8 mouse cellular contexts compared by ENCODE assay signal in the genomic region with DNA sequence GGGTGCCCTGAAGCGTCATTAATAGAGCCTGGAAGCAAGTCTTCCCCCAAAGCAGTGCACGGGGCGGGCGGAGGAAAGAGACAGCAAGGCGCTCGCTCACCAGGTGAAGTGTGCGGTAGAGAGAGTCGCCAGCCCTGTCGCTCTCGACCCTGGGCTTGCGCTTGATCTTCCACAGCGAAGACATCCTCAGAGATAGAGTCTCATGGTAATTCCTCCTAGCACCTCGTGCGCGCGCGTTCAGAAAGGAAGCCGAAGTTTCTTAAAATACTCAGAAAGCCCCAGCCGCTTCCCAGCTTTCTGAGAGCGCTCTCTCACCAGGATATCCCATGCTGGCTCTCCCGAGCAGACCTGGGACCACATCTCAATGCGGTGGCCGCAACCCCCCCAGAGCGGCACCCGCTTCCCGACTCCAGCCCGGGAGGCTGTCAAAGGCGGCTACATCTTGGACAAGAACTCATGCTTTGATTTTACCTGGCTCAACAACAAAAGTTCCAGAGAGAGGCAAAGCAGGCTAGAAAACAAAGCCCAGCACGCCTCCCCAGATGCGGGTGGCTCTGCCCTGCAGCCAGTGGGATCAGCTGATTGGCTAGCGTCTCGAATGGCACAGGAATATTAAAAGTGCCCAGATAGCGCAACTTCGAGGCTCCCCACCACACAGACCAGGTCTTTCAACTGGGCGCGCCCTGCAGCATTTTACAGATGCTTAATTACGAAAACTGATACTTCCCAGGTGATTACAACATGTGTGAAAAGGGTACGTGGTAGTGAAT.
DNase-seq lines count a peak whose midpoint lies in the region; ATAC-seq and TF ChIP-seq lines count a peak whose summit lies in the region.

No protein-coding gene starts in this region.

- H3K27me3 ChIP-seq in heart, embryonic 14.5 days (ENCODE audit: control insufficient read depth, insufficient read depth, low read length): no peaks in the 10 kb centered on the region
- 0 out of 2 replicates have a peak, but pooled peaks cover 3% of the 10 kb centered on the region for H3K27me3 ChIP-seq in limb, embryonic 15.5 days
- H3K27me3 ChIP-seq in stomach, embryonic 16.5 days (ENCODE audit: control insufficient read depth, insufficient read depth, low read length): no peaks in the 10 kb centered on the region

- peak; percentile 40; the same call in 1 of the 2 replicates for ATAC-seq in heart, embryonic 14.5 days (ENCODE audit: insufficient number of reproducible peaks, insufficient read depth, low FRiP score, low read depth)
- ATAC-seq in granulocyte monocyte progenitor cell, adult 5-6 weeks (replicated peaks; ENCODE audit: poor library complexity, severe bottlenecking): peak; percentile 16; the same call in 1 of the 2 replicates
- no peak for ATAC-seq in limb, embryonic 15.5 days (ENCODE audit: insufficient number of reproducible peaks, low FRiP score, low TSS enrichment, low read depth)
- no peak for ATAC-seq in stomach, embryonic 16.5 days (ENCODE audit: insufficient read depth, low FRiP score)

- peak overlapping the region; percentile 68 for H3K9ac ChIP-seq in heart, embryonic 14.5 days (ENCODE audit: low read length)
- 0 out of 2 replicates have a peak overlapping the region, but pooled peaks have one; percentile 17 for H3K9ac ChIP-seq in limb, embryonic 15.5 days
- H3K9ac ChIP-seq in stomach, embryonic 16.5 days (ENCODE audit: low read length): peak overlapping the region; percentile 52

- TF ChIP-seq POLR2A in brain, embryonic 14.5 days (IDR thresholded peaks at IDR 0.05; ENCODE audit: borderline replicate concordance, extremely low read depth, insufficient read depth, insufficient read length, poor library complexity, severe bottlenecking): no peak

- H3K36me3 ChIP-seq in heart, embryonic 14.5 days (ENCODE audit: control insufficient read depth, insufficient read depth, low read length): no peaks in the 10 kb centered on the region
- H3K36me3 ChIP-seq in limb, embryonic 15.5 days: 0 out of 2 replicates have a peak, but pooled peaks cover 13% of the 10 kb centered on the region
- H3K36me3 ChIP-seq in stomach, embryonic 16.5 days (ENCODE audit: control insufficient read depth, insufficient read depth, low read length): no peaks in the 10 kb centered on the region

- TF ChIP-seq CTCF in brain, embryonic 14.5 days (IDR thresholded peaks at IDR 0.05; ENCODE audit: borderline replicate concordance, extremely low read depth, insufficient read depth, insufficient read length): no peak

- peak overlapping the region; percentile 45 to 50 for H3K4me3 ChIP-seq in heart, embryonic 14.5 days (ENCODE audit: control insufficient read depth in 1 of 2, insufficient read depth in 1 of 2, low read depth in 1 of 2, low read length in 2 of 2)
- H3K4me3 ChIP-seq in limb, embryonic 15.5 days: peak overlapping the region; percentile 36
- H3K4me3 ChIP-seq in stomach, embryonic 16.5 days (replicated peaks; ENCODE audit: low read length): peak overlapping the region; percentile 38

- no peaks in the 10 kb centered on the region for H3K9me3 ChIP-seq in heart, embryonic 14.5 days (ENCODE audit: control insufficient read depth, low read length)
- no peaks in the 10 kb centered on the region for H3K9me3 ChIP-seq in limb, embryonic 15.5 days
- no peaks in the 10 kb centered on the region for H3K9me3 ChIP-seq in stomach, embryonic 16.5 days (replicated peaks; ENCODE audit: control insufficient read depth, low read length)

- peak overlapping the region; percentile 94 for H3K4me2 ChIP-seq in heart, embryonic 14.5 days (ENCODE audit: low read length)
- H3K4me2 ChIP-seq in limb, embryonic 15.5 days: peak overlapping the region; percentile 68
- peak overlapping the region; percentile 57 for H3K4me2 ChIP-seq in stomach, embryonic 16.5 days (ENCODE audit: low read depth, low read length)

- H3K27ac ChIP-seq in heart, embryonic 14.5 days (replicated peaks in 1 of 2; ENCODE audit: control insufficient read depth in 1 of 2, insufficient read depth in 1 of 2, low read depth in 2 of 2, low read length in 2 of 2): no peak overlapping the region
- H3K27ac ChIP-seq in limb, embryonic 15.5 days: no peak overlapping the region
- H3K27ac ChIP-seq in stomach, embryonic 16.5 days (ENCODE audit: low read length): no peak overlapping the region

- peaks cover 10 to 12% of the 10 kb centered on the region in 2 experiments; a peak in 3 of 4 replicates for H3K4me1 ChIP-seq in heart, embryonic 14.5 days (ENCODE audit: control insufficient read depth in 2 of 2, insufficient read depth in 2 of 2, low read length in 2 of 2)
- H3K4me1 ChIP-seq in limb, embryonic 15.5 days: peaks cover 17% of the 10 kb centered on the region
- H3K4me1 ChIP-seq in stomach, embryonic 16.5 days (ENCODE audit: control insufficient read depth, insufficient read depth, low read length): no peaks in the 10 kb centered on the region

- intact Hi-C loops in heart, postnatal 36 days (cut with DNase I): no loop called here

- 2% methylated on average over 38 of the region's 38 CpGs for WGBS in heart, embryonic 14.5 days
- WGBS in limb, embryonic 15.5 days: 5% methylated on average over 38 of the region's 38 CpGs
- 9% methylated on average over 38 of the region's 38 CpGs for WGBS in stomach, embryonic 16.5 days

- DNase-seq in heart, postnatal 36 days: no peak
- peak; percentile 44 for DNase-seq in brain, embryonic 14.5 days (ENCODE audit: low read depth)
- DNase-seq in ovary, postnatal 10 days (ENCODE audit: low spot score): no peak
- no peak for DNase-seq in layer of hippocampus, adult 9-10 months (ENCODE audit: low spot score)

Comparison
In these comparisons a context has a peak if more than half of its experiments do, and no peak if none do; other contexts are left out.
1. ATAC-seq: peak in heart, embryonic 14.5 days (single experiment) and granulocyte monocyte progenitor cell, adult 5-6 weeks (single experiment); none in limb, embryonic 15.5 days (single experiment) and stomach, embryonic 16.5 days (single experiment).
2. H3K9ac ChIP-seq: peak in every context shown above with its lines; median percentile 68 in heart, embryonic 14.5 days; 52 in stomach, embryonic 16.5 days; 17 in limb, embryonic 15.5 days.
3. Peak in every context shown above with its lines, with median percentiles within 50 percentile points of each other: H3K4me2 ChIP-seq and H3K4me3 ChIP-seq.